Mouse (Mus musculus) left cerebral cortex, postnatal 36 days (tissue): ENCODE results near the gene Psmd5. TPM values are rescaled to one million over a fixed set of nuclear protein-coding genes. Genes with fewer than 3 reads are reported as not detected.

Source experiments
- DNase-seq, 2 experiments: peaks; one replicate each; pipeline ENCODE4 v3.0.0; 2021 to 2022; ENCODE audit warnings: low spot score in 2 of 2, mixed read lengths in 1 of 2
- intact Hi-C: fragments of 180-260 bp; cut with DNase I; formaldehyde crosslinking; loops from one replicate; pipeline ENCODE4 v1.15.1; 2025
- total RNA-seq, 2 experiments: library from RNA; stranded (reverse); gene quantifications; 2 replicates each; pipeline ENCODE4 v1.2.3; 2021

Gene Psmd5
- total RNA-seq, 2 experiments from 2014 or later: 35.7 to 35.9 TPM

- intact Hi-C loops: no loop called here
- no peak for DNase-seq
Measured at GRCm38 (mm10) chr2:34800371-34800770, 74.4 kb downstream of the Psmd5 start.

Other genes starting within 250 kb of the Psmd5 start
- 100 to 1,000 TPM in 1 of 2 experiments, 10 to 100 TPM in 1; 93.3 to 109 TPM for gene Gapvd1, start 119.7 kb downstream of the Psmd5 start, total RNA-seq
- gene Hspa5, start 103.0 kb downstream of the Psmd5 start, total RNA-seq: 100 to 1,000 TPM; 256 to 388 TPM
- gene Rabepk, start 75.1 kb downstream of the Psmd5 start, total RNA-seq: 10 to 100 TPM; 29.2 to 36.3 TPM
- gene Fbxw2, start 48.7 kb downstream of the Psmd5 start, total RNA-seq: 10 to 100 TPM; 88.7 to 94.6 TPM
- not detected for gene Gm34653, start 42.0 kb downstream of the Psmd5 start, total RNA-seq
- under 1 TPM; 0.37 to 0.93 TPM for gene Cutal, start 572 bp downstream of the Psmd5 start, total RNA-seq
- 1 to 10 TPM in 1 of 2 experiments, under 1 TPM in 1; 0.29 to 1.4 TPM for gene Phf19, start 39.1 kb upstream of the Psmd5 start, total RNA-seq
- gene Traf1, start 86.8 kb upstream of the Psmd5 start, total RNA-seq: 1 to 10 TPM; 1.2 to 1.4 TPM
- gene Hc, start 186.5 kb upstream of the Psmd5 start, total RNA-seq: under 1 TPM in 1 of 2 experiments, not detected in 1; 0.27 TPM
- gene AI182371, start 226.6 kb upstream of the Psmd5 start, total RNA-seq: under 1 TPM in 1 of 2 experiments, not detected in 1; 0.45 TPM
- 10 to 100 TPM in 1 of 2 experiments, 1 to 10 TPM in 1; 6.7 to 11.0 TPM for gene Cntrl, start 234.5 kb upstream of the Psmd5 start, total RNA-seq